Mouse (Mus musculus): ENCODE results near the gene Blnk. TPM values are rescaled to one million over a fixed set of nuclear protein-coding genes. Genes with fewer than 3 reads are reported as not detected.

Blnk gene
- polyA plus RNA-seq, 1 experiment from 2014 or later: 1.6 TPM

GRCm38 (mm10) chr19:40946937-40947577 lies 47.3 kb downstream of the Blnk start:
- H3K4me2 ChIP-seq (replicated peaks): no peak overlapping the region
- no peaks in the 10 kb centered on the region for H3K4me1 ChIP-seq
- H3K4me3 ChIP-seq: no peak overlapping the region
- H3K36me3 ChIP-seq: no peaks in the 10 kb centered on the region
- no peak overlapping the region for H3K27ac ChIP-seq
- WGBS: 75% methylated on average over 4 of the region's 4 CpGs
- H3K9ac ChIP-seq: no peak overlapping the region
- ATAC-seq (ENCODE audit: insufficient number of reproducible peaks, insufficient read depth, low FRiP score, low TSS enrichment): no peak
- no peaks in the 10 kb centered on the region for H3K27me3 ChIP-seq
- H3K9me3 ChIP-seq: no peaks in the 10 kb centered on the region

GRCm38 (mm10) chr19:40943552-40943951 lies 50.8 kb downstream of the Blnk start:
- 88% methylated on average over 7 of the region's 7 CpGs for WGBS
- H3K9ac ChIP-seq: no peak overlapping the region
- no peak overlapping the region for H3K4me2 ChIP-seq (replicated peaks)
- ATAC-seq (ENCODE audit: insufficient number of reproducible peaks, insufficient read depth, low FRiP score, low TSS enrichment): no peak
- no peaks in the 10 kb centered on the region for H3K4me1 ChIP-seq
- H3K36me3 ChIP-seq: no peaks in the 10 kb centered on the region
- H3K27me3 ChIP-seq: no peaks in the 10 kb centered on the region
- H3K4me3 ChIP-seq: no peak overlapping the region
- peaks cover 8% of the 10 kb centered on the region; the same call in 1 of the 2 replicates for H3K9me3 ChIP-seq
- H3K27ac ChIP-seq: no peak overlapping the region

GRCm38 (mm10) chr19:40936038-40936437 lies 58.3 kb downstream of the Blnk start:
- no peak overlapping the region for H3K4me2 ChIP-seq (replicated peaks)
- 28% methylated on average over 5 of the region's 5 CpGs for WGBS
- H3K27ac ChIP-seq: no peak overlapping the region
- H3K4me3 ChIP-seq: no peak overlapping the region
- H3K9ac ChIP-seq: no peak overlapping the region
- no peaks in the 10 kb centered on the region for H3K36me3 ChIP-seq
- ATAC-seq (ENCODE audit: insufficient number of reproducible peaks, insufficient read depth, low FRiP score, low TSS enrichment): no peak
- H3K27me3 ChIP-seq: no peaks in the 10 kb centered on the region
- H3K4me1 ChIP-seq: no peaks in the 10 kb centered on the region
- peaks cover 8% of the 10 kb centered on the region; the same call in 1 of the 2 replicates for H3K9me3 ChIP-seq

GRCm38 (mm10) chr19:40935376-40935775 lies 59.0 kb downstream of the Blnk start:
- H3K4me3 ChIP-seq: no peak overlapping the region

GRCm38 (mm10) chr19:40931581-40932369 lies 62.6 kb downstream of the Blnk start:
- Histone ChIP-seq H3K27me3 (no peaks in the 10 kb centered on the region), H3K27ac (no peak overlapping the region), H3K4me1 (no peaks in the 10 kb centered on the region), H3K9me3 (no peaks in the 10 kb centered on the region), H3K36me3 (no peaks in the 10 kb centered on the region), H3K4me2 (replicated peaks) (no peak overlapping the region), H3K9ac (no peak overlapping the region), H3K4me3 (no peak overlapping the region)
- ATAC-seq (ENCODE audit: insufficient number of reproducible peaks, insufficient read depth, low FRiP score, low TSS enrichment): no peak
- WGBS: 65% methylated on average over 9 of the region's 9 CpGs

More at GRCm38 (mm10) chr19:40935376-40935775, 59.0 kb downstream of the Blnk start:
- Histone ChIP-seq H3K9me3 (peaks cover 8% of the 10 kb centered on the region; the same call in 1 of the 2 replicates), H3K4me1 (no peaks in the 10 kb centered on the region), H3K27ac (no peak overlapping the region), H3K27me3 (no peaks in the 10 kb centered on the region), H3K36me3 (no peaks in the 10 kb centered on the region), H3K9ac (no peak overlapping the region), H3K4me2 (replicated peaks) (no peak overlapping the region)
- WGBS: 41% methylated on average over 8 of the region's 8 CpGs
- no peak for ATAC-seq (ENCODE audit: insufficient number of reproducible peaks, insufficient read depth, low FRiP score, low TSS enrichment)

DNA sequence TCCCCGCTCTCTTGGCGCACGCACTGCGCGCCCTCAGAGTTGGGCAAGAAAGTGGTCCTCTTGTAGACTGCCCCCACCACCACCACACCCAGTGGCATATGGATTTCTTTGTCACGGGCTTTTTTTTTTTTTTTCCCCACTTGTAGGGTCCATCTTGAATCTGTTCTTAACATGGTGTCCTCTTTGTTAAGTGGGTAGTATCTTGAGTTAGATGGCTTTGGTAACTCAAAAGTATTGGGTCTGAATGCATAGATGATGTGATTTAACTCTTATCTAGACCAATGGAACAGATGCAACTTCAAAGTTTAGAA lies 99.0 kb downstream of the Blnk start:
- H3K27me3 ChIP-seq: peaks cover 14% of the 10 kb centered on the region
- no peak for ATAC-seq (ENCODE audit: insufficient number of reproducible peaks, insufficient read depth, low FRiP score, low TSS enrichment)
- 0 out of 2 replicates have a peak, but pooled peaks cover 5% of the 10 kb centered on the region for H3K9me3 ChIP-seq
- peak overlapping the region; percentile 74 for H3K9ac ChIP-seq
- peak overlapping the region; percentile 65 for H3K4me3 ChIP-seq
- WGBS: 5% methylated on average over 6 of the region's 6 CpGs
- no peaks in the 10 kb centered on the region for H3K36me3 ChIP-seq
- peak overlapping the region; percentile 62 for H3K4me2 ChIP-seq (replicated peaks)
- no peaks in the 10 kb centered on the region for H3K4me1 ChIP-seq
- H3K27ac ChIP-seq: peak overlapping the region; percentile 93

- Histone ChIP-seq H3K27me3 (peaks cover 14% of the 10 kb centered on the region), H3K27ac (peak within 1 kb of the TSS; percentile 93), H3K9ac (peak within 1 kb of the TSS; percentile 74), H3K4me2 (replicated peaks) (peak within 1 kb of the TSS; percentile 62), H3K9me3 (0 out of 2 replicates have a peak, but pooled peaks cover 5% of the 10 kb centered on the region), H3K4me3 (peak within 1 kb of the TSS; percentile 65), H3K36me3 (no peaks in the 10 kb centered on the region), H3K4me1 (no peaks in the 10 kb centered on the region)
- ATAC-seq (ENCODE audit: insufficient number of reproducible peaks, insufficient read depth, low FRiP score, low TSS enrichment): peak; percentile 88
- WGBS: under 1% methylated on average over 86 of the region's 89 CpGs
Measured at GRCm38 (mm10) chr19:40894519-40895392, 99.6 kb downstream of the Blnk start, which contains the start of gene Zfp518a. Gene Zfp518a (plus strand): TSS chr19:40894705.

GRCm38 (mm10) chr19:40894071-40894506 lies 100.2 kb downstream of the Blnk start:
- Histone ChIP-seq H3K9me3 (0 out of 2 replicates have a peak, but pooled peaks cover 5% of the 10 kb centered on the region), H3K4me1 (no peaks in the 10 kb centered on the region), H3K4me2 (replicated peaks) (peak overlapping the region; percentile 62), H3K27ac (peak overlapping the region; percentile 93), H3K9ac (peak overlapping the region; percentile 74; the same call in 1 of the 2 replicates), H3K27me3 (peaks cover 14% of the 10 kb centered on the region), H3K4me3 (peak overlapping the region; percentile 65), H3K36me3 (no peaks in the 10 kb centered on the region)
- WGBS: 51% methylated on average over 21 of the region's 21 CpGs
- no peak; the same call in 1 of the 2 replicates for ATAC-seq (ENCODE audit: insufficient number of reproducible peaks, insufficient read depth, low FRiP score, low TSS enrichment)

- no peaks in the 10 kb centered on the region for H3K36me3 ChIP-seq
- H3K27ac ChIP-seq: no peak overlapping the region
- peaks cover 38% of the 10 kb centered on the region for H3K27me3 ChIP-seq
- no peak overlapping the region for H3K4me2 ChIP-seq (replicated peaks)
- 95% methylated on average over 1 of the region's 1 CpGs for WGBS
- 0 out of 2 replicates have a peak, but pooled peaks cover 2% of the 10 kb centered on the region for H3K9me3 ChIP-seq
- no peak for ATAC-seq (ENCODE audit: insufficient number of reproducible peaks, insufficient read depth, low FRiP score, low TSS enrichment)
- no peaks in the 10 kb centered on the region for H3K4me1 ChIP-seq
- no peak overlapping the region for H3K4me3 ChIP-seq
- H3K9ac ChIP-seq: no peak overlapping the region
Measured at GRCm38 (mm10) chr19:40888887-40889286, 105.4 kb downstream of the Blnk start.

- no peak for ATAC-seq (ENCODE audit: insufficient number of reproducible peaks, insufficient read depth, low FRiP score, low TSS enrichment)
- no peaks in the 10 kb centered on the region for H3K9me3 ChIP-seq
- no peak overlapping the region for H3K9ac ChIP-seq
- H3K4me1 ChIP-seq: no peaks in the 10 kb centered on the region
- H3K36me3 ChIP-seq: no peaks in the 10 kb centered on the region
- H3K27ac ChIP-seq: no peak overlapping the region
- H3K4me3 ChIP-seq: no peak overlapping the region
- WGBS: 89% methylated on average over 4 of the region's 4 CpGs
- no peak overlapping the region for H3K4me2 ChIP-seq (replicated peaks)
- peaks cover 57% of the 10 kb centered on the region for H3K27me3 ChIP-seq
Measured at GRCm38 (mm10) chr19:40881700-40882099, 112.6 kb downstream of the Blnk start.

Measured in embryonic facial prominence, embryonic 12.5 days (tissue).